Mouse (Mus musculus) 416B (cell line): ENCODE measurements at regions not wholly inside any gene's neighbourhood (a gene's known extent, or its start where the extent isn't known, plus 50 kb on each side); places are given as distances from the start of the nearest gene placed in this dataset.
"Not testable (repeated sequence)": the region's sequence is repeated elsewhere in the genome, so short reads cannot be mapped to it uniquely, and the experiment has no call there.

Source experiments
- DNase-seq: peaks from one replicate; pipeline ENCODE4 v3.0.0; 2011; ENCODE audit warnings: low read depth

DNA sequence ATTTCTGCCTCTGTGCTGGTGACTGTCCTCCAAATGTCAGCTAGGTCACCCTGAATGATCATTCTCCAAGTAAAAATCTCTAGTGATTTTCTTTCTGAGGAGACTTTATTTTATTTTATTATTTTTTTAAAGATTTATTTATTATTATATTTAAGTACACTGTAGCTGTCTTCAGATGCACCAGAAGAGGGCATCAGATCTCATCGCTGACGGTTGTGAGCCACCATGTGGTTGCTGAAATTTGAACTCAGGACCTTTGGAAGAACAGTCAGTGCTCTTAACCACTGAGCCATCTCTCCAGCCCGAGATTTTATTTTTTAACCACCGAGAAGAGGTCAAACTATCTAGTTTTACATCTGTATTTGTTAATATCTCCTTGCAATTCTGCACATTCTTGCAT is 50.5 kb upstream of the Slc44a3 start:
- DNase-seq: not testable (repeated sequence)
